9 mouse cellular contexts compared by ENCODE assay signal in genomic region chrX:37048066-37048889, GRCm38 (mm10). TPM values are rescaled to one million over a fixed set of nuclear protein-coding genes. Genes with fewer than 3 reads are reported as not detected.
A peak's percentile ranks its signal among the peaks of the same experiment; 100 is the strongest.
DNase-seq lines count a peak whose midpoint lies in the region; ATAC-seq and TF ChIP-seq lines count a peak whose summit lies in the region.
"Had no signal": no experiment of that assay in that cellular context is flagged by ENCODE, and none has a peak within 500 bp of the region (broad histone marks: within the 10 kb centered on the region; RNA-seq: fewer than 3 reads in every experiment).

TSS of gene Sowahd (plus strand) at chrX:37048845.

- ATAC-seq in heart, embryonic 12.5 days (ENCODE audit: insufficient number of reproducible peaks, low FRiP score) = no peak
- no peak for ATAC-seq in hindbrain, embryonic 13.5 days (ENCODE audit: low FRiP score)
- no peak for ATAC-seq in erythroid progenitor cell, adult 5-6 weeks (replicated peaks; ENCODE audit: low FRiP score, poor library complexity, severe bottlenecking)

- peak within 1 kb of the TSS; percentile 76 for H3K4me2 ChIP-seq in heart, embryonic 12.5 days
- H3K4me2 ChIP-seq in hindbrain, embryonic 13.5 days = peak within 1 kb of the TSS; percentile 62

- H3K27ac ChIP-seq in heart, embryonic 12.5 days (ENCODE audit: poor library complexity, severe bottlenecking) = no peak within 1 kb of the TSS
- H3K27ac ChIP-seq in bone marrow, adult 2 months (ENCODE audit: control insufficient read depth, insufficient read depth, low read depth, low read length, poor library complexity) = no peak within 1 kb of the TSS
- no peak within 1 kb of the TSS for H3K27ac ChIP-seq in hindbrain, embryonic 13.5 days

- no peaks in the 10 kb centered on the region for H3K36me3 ChIP-seq in heart, embryonic 12.5 days
- H3K36me3 ChIP-seq in hindbrain, embryonic 13.5 days = no peaks in the 10 kb centered on the region
- H3K36me3 ChIP-seq in megakaryocyte, embryonic 14.5 days (replicated peaks; ENCODE audit: low read length) = no peaks in the 10 kb centered on the region
- H3K36me3 ChIP-seq: G1E had no signal

- TF ChIP-seq POLR2A in bone marrow, adult 2 months (IDR thresholded peaks at IDR 0.05; ENCODE audit: borderline replicate concordance, control insufficient read depth, low read depth, low read length) = no peak

- peak within 1 kb of the TSS; percentile 43 for H3K4me3 ChIP-seq in heart, embryonic 12.5 days
- peak within 1 kb of the TSS; percentile 44 for H3K4me3 ChIP-seq in bone marrow, adult 2 months (replicated peaks; ENCODE audit: control insufficient read depth, low read depth, low read length)
- peak within 1 kb of the TSS; percentile 41 for H3K4me3 ChIP-seq in hindbrain, embryonic 13.5 days
- H3K4me3 ChIP-seq in megakaryocyte, embryonic 14.5 days (replicated peaks) = peak within 1 kb of the TSS; percentile 83

- DNase-seq in heart, postnatal 25 days (ENCODE audit: low spot score) = no peak
- no peak for DNase-seq in layer of hippocampus, postnatal 10 days (ENCODE audit: low spot score in 2 of 2)
- no peak for DNase-seq in left cerebral cortex, adult 9 months (ENCODE audit: low spot score in 2 of 2)

- intact Hi-C loops in heart, postnatal 25 days (cut with DNase I) = no loop called here

- peaks cover 9% of the 10 kb centered on the region for H3K4me1 ChIP-seq in heart, embryonic 12.5 days (replicated peaks)
- H3K4me1 ChIP-seq in bone marrow, adult 2 months (ENCODE audit: control insufficient read depth, insufficient read depth, low read length) = peaks cover 2% of the 10 kb centered on the region; the same call in 1 of the 2 replicates
- peaks cover 15% of the 10 kb centered on the region for H3K4me1 ChIP-seq in hindbrain, embryonic 13.5 days (replicated peaks)
- peaks cover 22% of the 10 kb centered on the region for H3K4me1 ChIP-seq in megakaryocyte, embryonic 14.5 days

- no peak within 1 kb of the TSS; the same call in 1 of the 2 replicates for H3K9ac ChIP-seq in heart, embryonic 12.5 days
- peak within 1 kb of the TSS; percentile 58; the same call in 1 of the 2 replicates for H3K9ac ChIP-seq in hindbrain, embryonic 13.5 days

- WGBS in heart, embryonic 12.5 days = 7% methylated on average over 30 of the region's 38 CpGs
- WGBS in bone marrow, adult 2 months = 14% methylated on average over 38 of the region's 38 CpGs
- WGBS in hindbrain, embryonic 13.5 days = 17% methylated on average over 31 of the region's 38 CpGs

- no peaks in the 10 kb centered on the region for H3K9me3 ChIP-seq in heart, embryonic 12.5 days (replicated peaks)
- no peaks in the 10 kb centered on the region for H3K9me3 ChIP-seq in hindbrain, embryonic 13.5 days
- peaks cover 24% of the 10 kb centered on the region for H3K9me3 ChIP-seq in megakaryocyte, embryonic 14.5 days
- H3K9me3 ChIP-seq: G1E had no signal

- peaks cover 81% of the 10 kb centered on the region for H3K27me3 ChIP-seq in heart, embryonic 12.5 days (replicated peaks)
- peaks cover 75% of the 10 kb centered on the region for H3K27me3 ChIP-seq in hindbrain, embryonic 13.5 days
- H3K27me3 ChIP-seq in megakaryocyte, embryonic 14.5 days (replicated peaks) = peaks cover 90% of the 10 kb centered on the region

- TF ChIP-seq CTCF in bone marrow, adult 2 months (IDR thresholded peaks at IDR 0.05; ENCODE audit: control insufficient read depth, insufficient read depth, low read length) = no peak

RNA-seq across cellular contexts. Expression of gene Sowahd, which starts in this region (rescaled TPM):
- polyA plus RNA-seq in heart, embryonic 12.5 days (2016; fragmentation: Nextera tagmentation; extraction: Ambion mirVana) = 0.86 and 0.88 TPM in 2 replicates
- total RNA-seq in heart, postnatal 25 days (2021) = not detected
- polyA plus RNA-seq in bone marrow, adult 2 months (2011; ENCODE audit: insufficient read depth, insufficient read length, low replicate concordance, missing spikeins) = not detected in 2 replicates
- 0.10 TPM in 1 of 2 replicates, not detected in the other for polyA plus RNA-seq in hindbrain, embryonic 13.5 days (2015; fragmentation: Nextera tagmentation; extraction: Ambion mirVana)
- polyA plus RNA-seq in megakaryocyte, embryonic 14.5 days (2012; ENCODE audit: insufficient read depth, low replicate concordance) = not detected in 2 replicates
- total RNA-seq in erythroid progenitor cell, adult 5-6 weeks (2015; ENCODE audit: low replicate concordance) = not detected in 2 replicates
- total RNA-seq in erythroid progenitor cell, adult 5-6 weeks (2017; ENCODE audit: low replicate concordance) = not detected in 2 replicates
- total RNA-seq in layer of hippocampus, postnatal 10 days (2021) = not detected
- polyA plus RNA-seq: G1E had no signal
